Mouse (Mus musculus): Measurements from ENCODE around the gene Ugt1a8.
"Not testable (repeated sequence)": the region's sequence is repeated elsewhere in the genome, so short reads cannot be mapped to it uniquely, and the experiment has no call there.

The Ugt1a8 gene

GRCm38 (mm10) chr1:88109027-88109557, 21.5 kb downstream of the Ugt1a8 start:
- DNase-seq (ENCODE audit: low spot score): not testable (repeated sequence)

GRCm38 (mm10) chr1:88109604-88110003, 22.0 kb downstream of the Ugt1a8 start:
- not testable (repeated sequence) for DNase-seq (ENCODE audit: low spot score)

- DNase-seq (ENCODE audit: low spot score): not testable (repeated sequence)
These were observed 25.2 kb downstream of the Ugt1a8 start for GRCm38 (mm10) chr1:88112769-88113168.

GRCm38 (mm10) chr1:88120550-88120949, 32.9 kb downstream of the Ugt1a8 start:
- DNase-seq (ENCODE audit: low spot score): not testable (repeated sequence)

- DNase-seq (ENCODE audit: low spot score): peak; percentile 14
These were observed 33.9 kb downstream of the Ugt1a8 start for GRCm38 (mm10) chr1:88121521-88121920.

- DNase-seq (ENCODE audit: low spot score): not testable (repeated sequence)
These were observed 38.3 kb downstream of the Ugt1a8 start for GRCm38 (mm10) chr1:88125827-88126360.

GRCm38 (mm10) chr1:88129091-88129490, 41.5 kb downstream of the Ugt1a8 start:
- DNase-seq (ENCODE audit: low spot score): not testable (repeated sequence)

- not testable (repeated sequence) for DNase-seq (ENCODE audit: low spot score)
These were observed 42.6 kb downstream of the Ugt1a8 start for GRCm38 (mm10) chr1:88130223-88130622.

- DNase-seq (ENCODE audit: low spot score): no peak
These were observed 46.4 kb downstream of the Ugt1a8 start for GRCm38 (mm10) chr1:88133908-88134456.

GRCm38 (mm10) chr1:88134457-88135011, 46.9 kb downstream of the Ugt1a8 start, which contains the start of gene Ugt1a6a:
Gene Ugt1a6a (plus strand): TSS chr1:88134809.
- DNase-seq (ENCODE audit: low spot score): not testable (repeated sequence)

- DNase-seq (ENCODE audit: low spot score): not testable (repeated sequence)
These were observed 47.8 kb downstream of the Ugt1a8 start for GRCm38 (mm10) chr1:88135229-88135904.

- DNase-seq (ENCODE audit: low spot score): no peak
These were observed 49.0 kb downstream of the Ugt1a8 start for GRCm38 (mm10) chr1:88136646-88137045.

GRCm38 (mm10) chr1:88137264-88137663, 49.7 kb downstream of the Ugt1a8 start:
- no peak for DNase-seq (ENCODE audit: low spot score)

- DNase-seq (ENCODE audit: low spot score): no peak
These were observed 50.5 kb downstream of the Ugt1a8 start for GRCm38 (mm10) chr1:88138145-88138544.

GRCm38 (mm10) chr1:88140492-88140891, 52.9 kb downstream of the Ugt1a8 start:
- DNase-seq (ENCODE audit: low spot score): not testable (repeated sequence)

- peak; percentile 51 for DNase-seq (ENCODE audit: low spot score)
These were observed 56.5 kb downstream of the Ugt1a8 start for GRCm38 (mm10) chr1:88143966-88144675.

GRCm38 (mm10) chr1:88145278-88145677, 57.7 kb downstream of the Ugt1a8 start:
- peak; percentile 40 for DNase-seq (ENCODE audit: low spot score)

- DNase-seq (ENCODE audit: low spot score): peak; percentile 20
These were observed 62.5 kb downstream of the Ugt1a8 start for GRCm38 (mm10) chr1:88150133-88150532.

- no peak for DNase-seq (ENCODE audit: low spot score)
These were observed 70.8 kb downstream of the Ugt1a8 start for GRCm38 (mm10) chr1:88158430-88158829.

GRCm38 (mm10) chr1:88165711-88166110, 78.1 kb downstream of the Ugt1a8 start, which contains the start of gene Ugt1a5:
Gene Ugt1a5 (plus strand): TSS chr1:88166012.
- DNase-seq (ENCODE audit: low spot score): no peak

- not testable (repeated sequence) for DNase-seq (ENCODE audit: low spot score)
These were observed 84.6 kb downstream of the Ugt1a8 start for GRCm38 (mm10) chr1:88172190-88172589.

- DNase-seq (ENCODE audit: low spot score): no peak
These were observed 92.0 kb downstream of the Ugt1a8 start for GRCm38 (mm10) chr1:88179657-88180056.
